Mouse (Mus musculus) 3134 (cell line): Measurements from ENCODE around the gene Mpped2.

Experiments used
- DNase-seq: peaks from one replicate; pipeline ENCODE4 v3.0.0-alpha.2; 2011; ENCODE audit warnings: low spot score; ENCODE audit not compliant: insufficient read length; ENCODE audit errors: extremely low read depth

The Mpped2 gene

GRCm38 (mm10) chr2:106744086-106744485 lies 51.0 kb downstream of the Mpped2 start:
- no peak for DNase-seq

- DNase-seq = no peak
Observed at GRCm38 (mm10) chr2:106744601-106745000, 51.5 kb downstream of the Mpped2 start.

GRCm38 (mm10) chr2:106745364-106745763 lies 52.3 kb downstream of the Mpped2 start:
- no peak for DNase-seq

GRCm38 (mm10) chr2:106746211-106746610 lies 53.1 kb downstream of the Mpped2 start:
- DNase-seq = no peak

GRCm38 (mm10) chr2:106746905-106747304 lies 53.8 kb downstream of the Mpped2 start:
- no peak for DNase-seq

GRCm38 (mm10) chr2:106747342-106747741 lies 54.3 kb downstream of the Mpped2 start:
- DNase-seq = no peak

- DNase-seq = no peak
Observed at GRCm38 (mm10) chr2:106750878-106751277, 57.8 kb downstream of the Mpped2 start.

GRCm38 (mm10) chr2:106753703-106754102 lies 60.6 kb downstream of the Mpped2 start:
- no peak for DNase-seq

GRCm38 (mm10) chr2:106754696-106755095 lies 61.6 kb downstream of the Mpped2 start:
- DNase-seq = no peak

- no peak for DNase-seq
Observed at GRCm38 (mm10) chr2:106756354-106757103, 63.5 kb downstream of the Mpped2 start.

- no peak for DNase-seq
Observed at GRCm38 (mm10) chr2:106762920-106763319, 69.9 kb downstream of the Mpped2 start.

- DNase-seq = no peak
Observed at GRCm38 (mm10) chr2:106769236-106769635, 76.2 kb downstream of the Mpped2 start.

- DNase-seq = no peak
Observed at GRCm38 (mm10) chr2:106772643-106773042, 79.6 kb downstream of the Mpped2 start.

- no peak for DNase-seq
Observed at GRCm38 (mm10) chr2:106774251-106775196, 81.5 kb downstream of the Mpped2 start.

GRCm38 (mm10) chr2:106775994-106776393 lies 82.9 kb downstream of the Mpped2 start:
- no peak for DNase-seq

GRCm38 (mm10) chr2:106778861-106779516 lies 85.9 kb downstream of the Mpped2 start:
- no peak for DNase-seq

- DNase-seq = no peak
Observed at GRCm38 (mm10) chr2:106781181-106782179, 88.4 kb downstream of the Mpped2 start.

- no peak for DNase-seq
Observed at GRCm38 (mm10) chr2:106783311-106783710, 90.2 kb downstream of the Mpped2 start.

- no peak for DNase-seq
Observed at GRCm38 (mm10) chr2:106788055-106788454, 95.0 kb downstream of the Mpped2 start.

- no peak for DNase-seq
Observed at GRCm38 (mm10) chr2:106788573-106788972, 95.5 kb downstream of the Mpped2 start.
